Mouse (Mus musculus) stomach, embryonic 15.5 days (tissue): Measurements from ENCODE around the gene Olfr558. TPM values are rescaled to one million over a fixed set of nuclear protein-coding genes. Genes with fewer than 3 reads are reported as not detected.

Experiments
- ATAC-seq: fragments of 200-750 bp; cut with Nextera tagmentation; 2 replicates; pipeline ENCODE4 v1.8.0; 2017; ENCODE audit warnings: low read depth, moderate number of reproducible peaks, moderate TSS enrichment; ENCODE audit not compliant: insufficient read depth, low FRiP score
- H3K27ac ChIP-seq: fragments of 300-500 bp; sonication (generic); 2 replicates; pipeline ENCODE4 v1.5.1; 2015; ENCODE audit warnings: mild to moderate bottlenecking, inconsistent platforms
- H3K27me3 ChIP-seq: fragments of 300-500 bp; sonication (generic); replicated peaks from 2 replicates; pipeline ENCODE4 v1.6.1; 2015; ENCODE audit warnings: inconsistent platforms
- H3K36me3 ChIP-seq: fragments of 300-500 bp; sonication (generic); 2 replicates; pipeline ENCODE4 v1.6.1; 2015; ENCODE audit warnings: inconsistent platforms
- H3K4me1 ChIP-seq: fragments of 300-500 bp; sonication (generic); 2 replicates; pipeline ENCODE4 v1.6.1; 2015; ENCODE audit warnings: inconsistent platforms
- H3K4me2 ChIP-seq: fragments of 300-500 bp; sonication (generic); 2 replicates; pipeline ENCODE4 v1.6.1; 2015; ENCODE audit warnings: mild to moderate bottlenecking, inconsistent platforms
- H3K4me3 ChIP-seq: fragments of 300-500 bp; sonication (generic); replicated peaks from 2 replicates; pipeline ENCODE4 v1.5.1; 2015; ENCODE audit warnings: inconsistent platforms
- H3K9ac ChIP-seq: fragments of 300-500 bp; sonication (generic); 2 replicates; pipeline ENCODE4 v1.6.1; 2015; ENCODE audit warnings: inconsistent platforms
- H3K9me3 ChIP-seq: fragments of 300-500 bp; sonication (generic); 2 replicates; pipeline ENCODE4 v1.6.1; 2016; ENCODE audit warnings: inconsistent platforms
- WGBS: fragments of 180-500 bp; shearing (Covaris S2); methylation state at CpG from one replicate; pipeline ENCODE4 v1.1.7; 2015; 5-methylcytosine and 5-hydroxymethylcytosine counted together
- polyA plus RNA-seq: library from polyadenylated mRNA; unstranded; fragments of >200 nt; fragmentation: Nextera tagmentation; extraction: Ambion mirVana; gene quantifications from 2 replicates; pipeline ENCODE4 v1.2.1, GENCODE M21; 2015

Olfr558 gene
- polyA plus RNA-seq, 1 experiment from 2014 or later, result 0.18 TPM

DNA sequence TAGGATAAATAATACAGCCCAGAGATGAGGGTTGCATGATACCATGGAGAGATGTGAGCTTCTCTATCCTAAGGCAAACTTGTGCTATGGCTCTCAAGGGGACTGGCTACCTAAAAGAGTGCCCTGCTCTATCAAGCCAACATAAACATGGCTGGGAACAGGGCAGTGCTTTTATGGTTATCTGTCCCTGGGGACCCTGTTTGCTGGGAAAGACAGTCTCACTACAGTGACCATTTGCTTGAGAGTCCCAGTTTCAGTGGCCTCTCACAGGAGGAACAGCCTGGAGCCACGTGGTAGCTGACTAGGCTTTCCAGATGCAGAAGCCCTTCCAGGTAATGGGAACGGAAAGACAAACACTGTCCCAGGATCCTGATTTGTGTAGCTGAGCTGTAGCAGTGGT is 35.7 kb downstream of the Olfr558 start:
- Histone ChIP-seq H3K9me3 (no peaks in the 10 kb centered on the region), H3K4me2 (no peak overlapping the region), H3K4me3 (no peak overlapping the region), H3K36me3 (no peaks in the 10 kb centered on the region), H3K9ac (no peak overlapping the region), H3K27me3 (no peaks in the 10 kb centered on the region), H3K4me1 (no peaks in the 10 kb centered on the region), H3K27ac (no peak overlapping the region)
- WGBS, result 41% methylated on average over 2 of the region's 2 CpGs
- no peak for ATAC-seq

DNA sequence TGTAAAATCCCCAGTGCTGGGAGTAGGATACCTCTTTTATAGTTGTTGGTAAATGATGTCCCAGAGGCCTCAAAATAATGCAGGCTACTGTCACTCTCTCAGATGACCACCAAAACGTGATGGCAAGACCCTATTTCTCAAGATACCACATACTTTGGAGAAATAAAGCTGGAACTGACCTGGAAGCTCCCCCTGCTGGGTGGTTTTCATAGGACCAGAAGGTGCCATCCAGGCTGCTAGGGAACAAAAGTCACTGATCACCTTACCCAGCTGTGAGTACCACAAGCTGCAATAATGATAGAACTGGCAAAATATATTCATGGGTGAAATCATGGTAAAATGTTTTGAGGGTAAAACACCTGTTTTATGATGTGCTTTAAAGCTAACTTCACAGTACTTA is 50.1 kb downstream of the Olfr558 start:
- Histone ChIP-seq H3K27me3 (no peaks in the 10 kb centered on the region), H3K9ac (no peak overlapping the region), H3K4me2 (no peak overlapping the region), H3K9me3 (no peaks in the 10 kb centered on the region), H3K4me1 (no peaks in the 10 kb centered on the region), H3K27ac (no peak overlapping the region), H3K4me3 (no peak overlapping the region), H3K36me3 (no peaks in the 10 kb centered on the region)
- 12% methylated on average over 1 of the region's 1 CpGs for WGBS
- no peak for ATAC-seq

DNA sequence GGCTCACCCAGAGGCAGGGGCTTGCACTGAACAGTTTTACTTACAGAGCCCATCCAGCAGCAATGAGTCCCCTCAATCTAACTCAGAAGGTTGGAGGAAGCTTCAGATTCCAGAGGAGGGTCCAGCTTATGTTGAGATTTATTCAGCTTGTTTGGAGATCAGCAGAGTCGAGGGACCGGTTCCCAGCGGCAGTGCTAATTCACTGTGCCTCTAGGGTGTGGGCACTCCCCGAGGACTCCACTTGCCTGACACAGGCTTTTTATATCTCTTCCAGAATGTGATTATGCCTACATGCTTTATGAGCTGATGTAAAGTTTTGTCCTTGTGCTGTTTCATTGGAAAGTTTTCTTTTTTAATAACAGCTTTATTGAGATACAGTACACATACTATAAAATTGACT is 57.3 kb downstream of the Olfr558 start, which contains the start of the genes Olfr560 and Olfr78:
TSS of gene Olfr560 (minus strand) at position 101 of the 400 bp plus-strand sequence.
TSS of gene Olfr78 (minus strand) at position 206 of the 400 bp plus-strand sequence.
- no peaks in the 10 kb centered on the region for H3K9me3 ChIP-seq
- WGBS, result 59% methylated on average over 4 of the region's 4 CpGs

More for the DNA sequence above, 57.3 kb downstream of the Olfr558 start, which contains the start of the genes Olfr560 and Olfr78:
- no peak within 1 kb of the TSS for H3K4me2 ChIP-seq
- H3K9ac ChIP-seq, result no peak within 1 kb of the TSS
- H3K4me3 ChIP-seq, result no peak within 1 kb of the TSS
- H3K27ac ChIP-seq, result no peak within 1 kb of the TSS
- no peaks in the 10 kb centered on the region for H3K27me3 ChIP-seq
- H3K36me3 ChIP-seq, result no peaks in the 10 kb centered on the region
- no peak for ATAC-seq
- no peaks in the 10 kb centered on the region for H3K4me1 ChIP-seq

Other genes with a start within 250 kb of the Olfr558 start
- gene Olfr543, start 220.5 kb upstream of the Olfr558 start, polyA plus RNA-seq, result 0.41 and 0.53 TPM in 2 replicates
- gene Olfr544, start 213.9 kb upstream of the Olfr558 start, polyA plus RNA-seq, result 0.04 TPM in 2 replicates
- not detected in 2 replicates for gene Olfr545, start 202.6 kb upstream of the Olfr558 start, polyA plus RNA-seq
- not detected in 2 replicates for gene Olfr547, start 167.5 kb upstream of the Olfr558 start, polyA plus RNA-seq
- not detected in 2 replicates for gene Olfr548-ps1, start 161.3 kb upstream of the Olfr558 start, polyA plus RNA-seq
- gene Olfr549, start 152.3 kb upstream of the Olfr558 start, polyA plus RNA-seq, result not detected in 2 replicates
- 0.49 and 1.1 TPM in 2 replicates for gene Trim21, start 136.7 kb upstream of the Olfr558 start, polyA plus RNA-seq
- gene Olfr550, start 130.8 kb upstream of the Olfr558 start, polyA plus RNA-seq, result not detected in 2 replicates
- gene Olfr551, start 110.3 kb upstream of the Olfr558 start, polyA plus RNA-seq, result not detected in 2 replicates
- gene Olfr552, start 104.4 kb upstream of the Olfr558 start, polyA plus RNA-seq, result not detected in 2 replicates
- not detected in 2 replicates for gene Olfr553, start 84.0 kb upstream of the Olfr558 start, polyA plus RNA-seq
- not detected in 2 replicates for gene Olfr554, start 63.8 kb upstream of the Olfr558 start, polyA plus RNA-seq
- not detected in 2 replicates for gene Olfr555, start 43.4 kb upstream of the Olfr558 start, polyA plus RNA-seq
- not detected in 2 replicates for gene Olfr556, start 37.3 kb upstream of the Olfr558 start, polyA plus RNA-seq
- gene Trim68, start 14.9 kb upstream of the Olfr558 start, polyA plus RNA-seq, result 12.8 and 13.6 TPM in 2 replicates
- gene Olfr557, start 6.3 kb upstream of the Olfr558 start, polyA plus RNA-seq, result not detected in 2 replicates
- not detected in 2 replicates for gene Olfr33, start 16.9 kb downstream of the Olfr558 start, polyA plus RNA-seq
- not detected in 2 replicates for gene Olfr559, start 25.3 kb downstream of the Olfr558 start, polyA plus RNA-seq
- not detected in 2 replicates for gene Olfr560, start 57.2 kb downstream of the Olfr558 start, polyA plus RNA-seq
- gene Olfr78, start 57.3 kb downstream of the Olfr558 start, polyA plus RNA-seq, result 0.28 and 0.44 TPM in 2 replicates
- gene Olfr561, start 69.0 kb downstream of the Olfr558 start, polyA plus RNA-seq, result not detected in 2 replicates
- gene Olfr564, start 101.3 kb downstream of the Olfr558 start, polyA plus RNA-seq, result not detected in 2 replicates
- not detected in 2 replicates for gene Olfr566, start 156.6 kb downstream of the Olfr558 start, polyA plus RNA-seq
- not detected in 2 replicates for gene Olfr568, start 174.9 kb downstream of the Olfr558 start, polyA plus RNA-seq
- not detected in 2 replicates for gene Olfr569, start 188.7 kb downstream of the Olfr558 start, polyA plus RNA-seq
- gene Olfr570, start 192.4 kb downstream of the Olfr558 start, polyA plus RNA-seq, result not detected in 2 replicates
- not detected in 2 replicates for gene Olfr571, start 215.3 kb downstream of the Olfr558 start, polyA plus RNA-seq
- not detected in 2 replicates for gene Olfr572, start 222.2 kb downstream of the Olfr558 start, polyA plus RNA-seq
- gene Olfr573-ps1, start 240.4 kb downstream of the Olfr558 start, polyA plus RNA-seq, result not detected in 2 replicates
- gene Olfr574, start 246.3 kb downstream of the Olfr558 start, polyA plus RNA-seq, result not detected in 2 replicates